Mouse (Mus musculus): ENCODE data around the gene Cyp2s1.

Gene Cyp2s1

GRCm38 (mm10) chr7:25816241-25816919 is at the start of gene Cyp2s1:
Gene Cyp2s1 (minus strand): TSS chr7:25816913.
- peak; percentile 40 for DNase-seq

GRCm38 (mm10) chr7:25864861-25865260 is 48.1 kb upstream of the Cyp2s1 start:
- DNase-seq, result no peak

GRCm38 (mm10) chr7:25863756-25864155 is 47.0 kb upstream of the Cyp2s1 start:
- DNase-seq, result no peak

GRCm38 (mm10) chr7:25862365-25862764 is 45.7 kb upstream of the Cyp2s1 start:
- no peak for DNase-seq

- no peak for DNase-seq
Measured at GRCm38 (mm10) chr7:25859962-25860870, 43.5 kb upstream of the Cyp2s1 start.

GRCm38 (mm10) chr7:25855082-25855481 is 38.4 kb upstream of the Cyp2s1 start:
- DNase-seq, result peak; percentile 81

- no peak for DNase-seq
Measured at GRCm38 (mm10) chr7:25848444-25848812, 31.7 kb upstream of the Cyp2s1 start.

GRCm38 (mm10) chr7:25847722-25848443 is 31.2 kb upstream of the Cyp2s1 start:
- DNase-seq, result peak; percentile 94

- peak; percentile 30 for DNase-seq
Measured at GRCm38 (mm10) chr7:25844885-25845284, 28.2 kb upstream of the Cyp2s1 start.

GRCm38 (mm10) chr7:25844423-25844822 is 27.7 kb upstream of the Cyp2s1 start:
- DNase-seq, result no peak

GRCm38 (mm10) chr7:25843492-25843891 is 26.8 kb upstream of the Cyp2s1 start:
- no peak for DNase-seq

- no peak for DNase-seq
Measured at GRCm38 (mm10) chr7:25840908-25841307, 24.2 kb upstream of the Cyp2s1 start.

- peak; percentile 22 for DNase-seq
Measured at GRCm38 (mm10) chr7:25835188-25835891, 18.6 kb upstream of the Cyp2s1 start.

- DNase-seq, result no peak
Measured at GRCm38 (mm10) chr7:25831557-25832530, 15.1 kb upstream of the Cyp2s1 start.

GRCm38 (mm10) chr7:25830251-25830650 is 13.5 kb upstream of the Cyp2s1 start:
- no peak for DNase-seq

- DNase-seq, result peak; percentile 57
Measured at GRCm38 (mm10) chr7:25827199-25827598, 10.5 kb upstream of the Cyp2s1 start.

GRCm38 (mm10) chr7:25826029-25826428 is 9.3 kb upstream of the Cyp2s1 start:
- no peak for DNase-seq

GRCm38 (mm10) chr7:25825043-25825442 is 8.3 kb upstream of the Cyp2s1 start:
- no peak for DNase-seq

GRCm38 (mm10) chr7:25815571-25815970 is 1.1 kb downstream of the Cyp2s1 start:
- no peak for DNase-seq

GRCm38 (mm10) chr7:25814711-25815110 is 2.0 kb downstream of the Cyp2s1 start:
- no peak for DNase-seq

- DNase-seq, result no peak
Measured at GRCm38 (mm10) chr7:25812195-25812594, 4.5 kb downstream of the Cyp2s1 start.

- DNase-seq, result no peak
Measured at GRCm38 (mm10) chr7:25811716-25812115, 5.0 kb downstream of the Cyp2s1 start.

All from lung, postnatal 14 days (tissue).